Mouse (Mus musculus) A20 (cell line): ENCODE data around the gene Chrd.

ENCODE experiments used
- DNase-seq: peaks from one replicate; pipeline ENCODE4 v3.0.0-alpha.2; 2011; ENCODE audit warnings: low read depth, low spot score

Gene Chrd

GRCm38 (mm10) chr16:20733731-20734730, 1.1 kb downstream of the Chrd start, which contains the start of gene Thpo:
Gene Thpo (minus strand): TSS chr16:20734511.
- DNase-seq: no peak

GRCm38 (mm10) chr16:20735651-20736050, 2.7 kb downstream of the Chrd start:
- no peak for DNase-seq

GRCm38 (mm10) chr16:20736168-20736567, 3.2 kb downstream of the Chrd start:
- DNase-seq: no peak

GRCm38 (mm10) chr16:20736823-20737222, 3.9 kb downstream of the Chrd start:
- no peak for DNase-seq

DNA sequence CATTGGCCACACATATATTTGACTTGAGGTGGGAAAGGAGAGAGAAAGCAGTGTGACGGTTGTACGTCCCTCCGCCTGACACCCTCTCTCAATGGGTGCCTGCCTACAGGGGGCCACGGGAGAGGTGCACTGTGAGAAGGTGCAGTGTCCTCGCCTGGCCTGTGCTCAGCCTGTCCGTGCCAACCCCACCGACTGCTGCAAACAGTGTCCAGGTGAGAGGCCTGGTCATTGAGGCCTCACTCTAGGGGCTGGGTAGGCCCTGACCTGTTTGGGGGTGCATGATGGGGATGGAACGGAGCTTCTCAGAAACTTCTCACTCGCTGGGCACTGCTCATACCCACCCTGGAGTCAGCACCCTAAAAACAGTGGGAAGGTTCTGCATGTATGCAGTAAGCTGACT, 6.9 kb downstream of the Chrd start:
- DNase-seq: no peak

GRCm38 (mm10) chr16:20746641-20747040, 13.7 kb downstream of the Chrd start:
- no peak for DNase-seq

- no peak for DNase-seq
These were observed 17.6 kb downstream of the Chrd start for GRCm38 (mm10) chr16:20750518-20750917.

DNA sequence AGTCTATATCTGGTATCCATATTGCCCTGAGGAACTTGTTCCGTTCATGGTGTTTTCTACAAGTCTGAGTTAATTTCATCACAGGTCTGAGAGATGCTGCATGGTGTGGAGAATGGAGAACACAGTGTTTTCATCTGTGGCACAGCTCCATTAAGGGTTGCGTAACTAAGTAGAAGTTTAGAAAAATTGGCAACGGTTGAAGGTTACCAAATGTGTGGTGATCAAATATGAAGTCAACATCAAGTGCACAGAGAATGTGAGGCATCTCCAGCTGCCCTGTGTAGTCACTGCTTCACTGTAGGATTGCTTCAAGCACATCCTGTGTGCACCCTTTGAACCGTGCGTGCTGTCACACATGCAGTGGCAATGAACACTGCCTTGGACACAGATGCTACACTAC, 23.1 kb downstream of the Chrd start:
- DNase-seq: no peak

DNA sequence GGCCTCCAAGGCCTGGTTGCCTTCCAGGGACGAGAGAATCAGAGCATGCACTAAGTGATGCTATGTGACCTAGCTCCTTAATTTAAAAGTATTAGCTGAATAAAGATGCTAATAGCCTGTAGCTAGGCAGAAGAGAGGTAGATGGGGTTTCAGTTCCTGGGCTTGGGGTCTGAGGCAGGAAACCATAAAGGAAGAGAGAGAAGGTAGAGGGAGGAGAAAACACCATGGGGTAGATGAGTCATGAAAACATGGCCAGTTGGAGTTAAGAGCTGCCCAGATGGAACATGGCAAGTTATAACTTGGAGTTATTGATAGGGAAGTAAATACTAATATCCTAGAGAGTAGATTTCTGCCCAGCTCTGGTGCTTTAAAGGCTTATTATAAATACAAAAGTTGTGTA, 24.5 kb downstream of the Chrd start:
- no peak for DNase-seq

GRCm38 (mm10) chr16:20761681-20762080, 28.8 kb downstream of the Chrd start:
- DNase-seq: peak; percentile 51

- DNase-seq: peak; percentile 42
These were observed 32.3 kb downstream of the Chrd start for GRCm38 (mm10) chr16:20765244-20765643.

DNA sequence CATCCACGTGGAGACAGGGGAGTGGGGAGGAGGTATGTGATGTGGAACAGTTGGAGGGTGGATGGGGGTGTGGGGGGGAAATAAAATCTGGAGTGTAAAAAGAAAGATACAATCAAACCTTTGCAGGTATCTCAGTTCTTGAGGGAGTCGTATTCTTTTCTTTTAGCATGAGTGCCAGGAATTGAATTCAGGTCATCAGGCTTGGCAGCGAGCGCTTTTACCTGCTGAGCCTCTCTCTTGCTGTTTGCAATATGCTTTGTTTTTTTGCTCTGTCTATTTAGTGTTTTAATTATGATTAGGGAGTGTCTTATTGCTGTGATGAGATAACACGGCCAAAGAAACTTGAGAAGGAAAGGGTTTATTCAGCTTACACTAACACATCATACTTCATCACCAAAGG, 42.1 kb downstream of the Chrd start:
- DNase-seq: no peak

- DNase-seq: no peak
These were observed 46.9 kb downstream of the Chrd start for GRCm38 (mm10) chr16:20779846-20780245.

DNA sequence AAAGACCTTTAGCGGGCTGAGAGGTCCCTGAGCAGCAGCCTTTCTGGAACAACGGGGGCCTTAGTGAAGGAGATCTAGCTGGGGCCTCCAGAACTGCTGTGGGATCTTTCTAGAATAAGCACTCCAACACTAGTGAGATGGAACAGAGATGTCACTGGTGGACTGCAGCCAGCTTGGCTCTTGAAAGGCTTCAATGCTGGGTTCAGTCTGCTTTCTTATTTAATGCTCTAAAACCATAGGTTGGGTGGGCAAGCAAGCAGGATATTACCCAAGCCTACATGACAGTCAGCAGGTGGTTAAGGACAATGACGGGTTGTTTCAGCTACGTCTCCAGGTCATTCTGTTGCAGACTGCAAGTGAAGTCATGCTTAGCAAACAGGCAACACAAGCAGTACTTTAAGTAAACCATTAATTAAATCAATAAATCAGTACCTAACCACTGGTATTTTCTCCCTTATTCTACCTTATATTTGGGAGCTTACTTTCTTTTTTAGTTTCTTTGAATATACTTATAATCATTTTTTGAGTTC, 48.2 kb downstream of the Chrd start:
- no peak for DNase-seq

DNA sequence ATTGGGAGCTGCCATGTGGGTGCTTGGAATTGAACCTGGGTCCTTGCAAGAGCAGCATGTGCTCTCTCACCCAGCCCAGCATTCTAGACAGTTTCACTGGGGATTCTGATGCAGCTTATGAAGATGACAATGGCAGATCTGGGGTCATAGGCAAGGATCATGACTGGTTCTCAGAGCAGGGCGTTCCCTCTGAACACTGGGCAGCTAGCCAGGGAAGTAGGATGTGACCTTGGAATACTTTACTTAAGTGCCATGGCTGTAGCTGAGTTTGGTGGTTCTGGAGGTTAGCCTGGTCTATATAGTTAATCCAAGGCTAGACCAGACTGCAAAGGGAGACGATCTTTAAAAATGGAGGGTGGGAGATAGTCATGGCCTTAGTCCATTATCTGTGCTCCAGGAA, 51.0 kb downstream of the Chrd start:
- no peak for DNase-seq

DNA sequence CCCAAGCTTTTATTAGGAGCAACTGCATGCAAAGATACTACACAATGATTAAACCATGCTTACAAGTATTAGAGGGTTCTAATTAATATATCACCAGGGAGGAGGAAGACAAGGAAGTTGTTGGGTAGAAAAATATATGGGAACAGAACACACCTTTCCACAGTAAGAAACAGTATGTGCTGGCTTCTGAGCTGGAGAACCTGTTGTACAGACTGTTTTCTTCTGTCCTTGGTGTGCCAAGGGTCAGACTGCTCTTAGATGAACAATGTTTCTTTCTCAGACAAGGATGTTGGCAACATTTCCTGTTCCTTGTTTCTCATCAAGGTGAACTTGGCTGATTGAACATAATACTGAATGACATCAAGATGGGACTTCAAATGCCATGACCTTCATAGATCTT, 51.8 kb downstream of the Chrd start:
- no peak for DNase-seq

DNA sequence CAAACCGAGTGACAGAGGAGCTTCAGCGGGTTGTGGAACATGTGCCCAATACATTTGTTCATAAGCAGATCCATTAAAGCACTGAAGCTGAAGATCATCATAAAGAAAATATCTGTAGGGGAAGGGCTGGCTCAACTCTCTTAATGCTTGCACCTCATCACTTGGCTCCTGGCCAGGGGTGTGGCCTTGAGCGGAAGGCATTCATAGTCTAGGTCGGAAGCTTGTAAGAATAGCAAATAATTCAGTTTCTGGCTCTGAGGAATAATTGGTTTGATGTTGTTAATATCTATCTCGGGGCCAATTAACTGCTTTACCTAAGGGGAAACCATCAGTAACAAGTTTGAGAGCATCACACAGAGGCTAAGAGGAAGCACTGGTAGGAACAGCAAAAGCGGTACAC, 53.6 kb downstream of the Chrd start:
- no peak for DNase-seq

DNA sequence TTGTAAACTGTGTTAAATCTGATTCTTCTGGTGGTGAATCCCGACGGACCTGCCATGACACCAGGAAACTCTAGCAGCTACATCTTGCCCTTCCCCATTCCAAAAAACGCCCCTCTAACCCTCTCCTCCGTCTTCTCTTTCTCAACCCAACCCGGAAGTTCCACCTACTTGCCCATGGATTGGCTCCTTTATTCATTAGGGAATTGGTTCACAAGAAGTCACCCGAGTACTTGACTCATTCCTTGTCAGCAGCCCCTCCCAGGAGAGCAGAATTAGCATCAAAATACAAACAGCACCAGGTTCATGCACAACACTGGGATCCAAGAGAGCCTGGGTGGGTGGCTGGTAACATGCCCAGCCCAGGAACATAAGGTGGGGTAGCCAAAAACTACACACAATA, 58.9 kb downstream of the Chrd start:
- DNase-seq: no peak
